Mouse (Mus musculus) layer of hippocampus, postnatal 14 days (tissue): ENCODE data around the gene Vsx1. TPM values are rescaled to one million over a fixed set of nuclear protein-coding genes. Genes with fewer than 3 reads are reported as not detected.
A peak's percentile ranks its signal among the peaks of the same experiment; 100 is the strongest.

Source experiments
- DNase-seq, 2 experiments: peaks; one replicate each; pipeline ENCODE4 v3.0.0; 2021 to 2022; ENCODE audit warnings: low spot score in 2 of 2, mixed read lengths in 1 of 2
- long read RNA-seq, 2 experiments: library from polyadenylated mRNA; stranded (forward); transcript quantifications; one replicate each; pipeline ENCODE4 v2.0.0; 2021
- total RNA-seq, 2 experiments: library from RNA; stranded (reverse); gene quantifications; 2 replicates each; pipeline ENCODE4 v1.2.3; 2021

Vsx1 gene
- total RNA-seq: under 1 TPM; 0.09 to 0.10 TPM
- long read RNA-seq, experiment 1: 0 reads
- long read RNA-seq, experiment 2: 0 reads

DNA sequence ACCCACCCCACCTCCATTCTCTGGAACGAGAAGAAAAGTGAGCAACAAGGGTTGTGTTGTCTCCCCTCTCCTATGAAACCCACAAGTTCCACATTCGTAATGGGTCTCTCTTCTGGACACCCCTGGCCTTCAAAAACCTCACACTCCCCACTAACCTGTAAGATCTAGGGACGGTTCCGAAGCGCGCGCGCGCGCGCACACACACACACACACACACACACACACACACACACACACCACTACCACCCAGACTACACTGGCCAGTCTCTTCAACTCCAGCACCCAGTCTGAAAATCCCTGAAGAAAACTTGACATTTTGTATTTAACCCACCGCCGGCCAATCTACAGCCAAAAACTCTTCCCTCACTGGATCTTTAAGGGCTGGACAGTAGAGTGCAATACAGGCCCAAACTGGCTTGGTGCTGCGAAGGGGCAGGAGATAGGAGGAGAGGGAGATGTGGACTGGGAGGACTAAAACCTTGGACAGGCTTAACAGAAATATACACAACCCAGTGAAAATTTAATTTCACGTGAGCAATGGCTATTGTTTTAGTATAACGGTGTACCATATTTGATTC is at the start of gene Vsx1:
TSS of gene Vsx1 (minus strand) at position 138 of the 578 bp plus-strand sequence.
- DNase-seq: no peak

- DNase-seq: no peak
Observed at GRCm38 (mm10) chr2:150737881-150738280, 48.7 kb upstream of the Vsx1 start.

DNA sequence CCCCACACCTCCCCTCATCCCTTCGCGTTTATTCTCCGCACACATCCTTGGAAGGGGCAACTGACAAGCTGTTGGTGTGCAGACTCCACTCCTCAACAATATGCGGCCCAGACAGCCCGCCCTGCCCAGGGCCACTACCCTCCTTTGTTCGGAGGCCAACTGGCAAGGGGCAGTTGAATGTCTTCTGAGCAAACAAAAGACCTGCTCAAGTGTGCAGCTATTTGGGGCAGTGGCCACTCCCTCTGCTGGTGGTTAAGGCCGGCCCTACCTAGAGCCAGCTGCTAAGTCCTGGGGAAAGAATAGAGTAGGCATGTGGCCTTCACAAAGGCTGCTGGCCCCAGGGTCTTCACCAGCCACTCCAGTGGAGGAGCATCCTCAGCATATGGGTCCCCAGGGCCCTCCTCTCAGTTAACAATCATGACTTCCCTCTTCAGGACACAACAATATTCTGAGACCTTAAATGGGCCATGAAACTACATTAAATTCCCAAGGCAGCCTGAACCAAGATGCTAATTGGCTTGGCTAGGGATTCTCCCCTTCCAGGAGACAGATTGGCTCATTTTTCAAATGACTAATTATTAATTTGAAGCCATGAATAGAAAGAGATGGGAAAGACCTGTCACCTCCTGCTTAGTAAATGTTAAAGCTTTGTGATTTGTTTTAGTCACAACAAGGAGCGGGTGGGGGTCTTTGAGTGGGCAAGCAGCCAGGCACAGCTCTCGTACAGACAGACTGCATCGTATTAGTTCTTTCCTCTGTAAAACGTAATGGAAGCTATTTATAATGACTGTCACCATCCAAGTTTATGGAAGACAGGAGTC is 46.8 kb upstream of the Vsx1 start:
- DNase-seq: no peak

- DNase-seq: peak in 1 of 2 experiments; percentile 70
Observed at GRCm38 (mm10) chr2:150712167-150712674, 23.1 kb upstream of the Vsx1 start.

GRCm38 (mm10) chr2:150691481-150692170 is 2.5 kb upstream of the Vsx1 start:
- no peak for DNase-seq

DNA sequence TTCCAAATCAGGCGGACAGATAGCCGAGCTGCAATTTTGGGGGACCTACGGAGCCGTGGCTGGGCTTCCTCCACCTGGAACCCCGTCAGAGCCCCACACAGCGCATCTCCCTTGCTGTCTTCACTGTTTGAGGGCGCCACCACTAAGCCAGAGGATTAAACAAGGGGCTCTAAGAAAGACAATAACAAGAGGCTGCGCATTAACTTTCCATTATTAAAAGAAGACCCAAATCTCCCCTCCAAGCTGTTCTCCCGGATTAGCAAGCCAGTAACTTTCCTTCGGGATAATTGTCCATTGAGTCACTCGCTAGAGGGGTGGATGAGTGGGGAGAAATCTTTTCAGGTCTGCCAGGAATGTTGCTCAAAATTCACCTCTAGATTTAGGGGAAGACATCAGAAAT is 1.1 kb upstream of the Vsx1 start:
- DNase-seq: no peak

DNA sequence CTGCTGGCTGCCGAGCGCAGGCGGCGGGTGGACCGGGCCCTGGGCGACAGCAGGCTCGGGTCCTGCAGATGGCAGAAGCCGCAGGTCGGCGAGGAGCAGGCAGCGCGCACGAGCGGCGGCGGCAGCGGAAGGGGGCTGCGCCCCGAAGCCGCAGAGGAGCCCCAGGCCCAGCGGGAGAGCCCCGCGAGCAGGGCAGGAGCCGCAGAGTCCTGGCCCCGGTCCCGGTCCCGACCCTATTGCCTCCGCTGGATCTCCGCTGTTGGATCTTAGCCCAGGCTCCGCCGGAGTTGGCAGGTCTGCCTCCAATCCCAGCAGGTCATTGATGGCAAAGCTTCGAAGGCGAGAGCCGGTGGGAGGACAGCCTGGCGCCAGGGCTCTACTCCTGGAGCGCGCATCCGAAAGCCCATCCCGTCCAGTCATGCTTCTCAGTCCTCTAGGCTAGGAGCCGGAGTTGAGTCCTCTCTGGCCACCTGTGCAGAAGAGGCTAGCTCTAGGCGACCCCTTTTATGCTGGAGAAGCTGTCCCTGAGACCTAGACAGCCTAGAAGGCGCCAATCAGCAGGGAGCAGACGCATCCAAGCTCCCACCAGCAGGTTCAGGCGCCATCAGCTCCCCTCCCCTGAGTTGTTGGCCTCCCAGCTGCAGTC is 496 bp downstream of the Vsx1 start:
- DNase-seq: peak; percentile 62 to 78

DNA sequence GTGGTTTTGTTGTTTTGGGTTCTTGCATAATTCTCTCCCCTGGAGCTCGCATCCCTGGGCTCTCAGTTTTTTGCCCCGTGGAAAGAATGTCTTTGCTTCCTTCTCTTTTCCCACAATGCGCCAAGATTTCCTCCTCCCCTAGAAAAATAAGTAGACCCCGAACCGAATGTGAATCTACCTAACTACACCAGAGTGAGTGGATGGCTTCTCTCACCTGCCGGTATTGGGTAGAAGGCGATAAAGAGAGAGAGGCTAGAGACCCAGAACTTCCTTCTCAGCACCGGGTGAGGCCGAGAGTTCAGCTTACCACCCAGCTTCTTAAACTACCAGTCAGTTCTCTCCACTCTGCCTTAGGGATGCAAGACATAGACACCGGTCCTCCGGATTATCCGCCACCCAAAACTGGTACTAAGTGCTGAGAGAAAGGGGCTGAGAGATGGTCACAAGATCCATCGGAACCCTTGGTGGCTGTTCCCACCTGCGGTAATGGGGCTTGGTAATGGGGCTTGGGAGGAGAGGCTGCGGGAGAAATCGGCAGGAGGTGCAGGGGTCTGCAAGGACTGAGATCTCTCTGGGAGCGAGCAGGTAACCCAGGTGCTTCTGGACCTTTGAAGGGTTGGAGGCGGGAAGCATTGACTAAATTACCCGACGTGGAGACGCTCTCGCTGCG is 1.2 kb downstream of the Vsx1 start:
- DNase-seq: no peak

DNA sequence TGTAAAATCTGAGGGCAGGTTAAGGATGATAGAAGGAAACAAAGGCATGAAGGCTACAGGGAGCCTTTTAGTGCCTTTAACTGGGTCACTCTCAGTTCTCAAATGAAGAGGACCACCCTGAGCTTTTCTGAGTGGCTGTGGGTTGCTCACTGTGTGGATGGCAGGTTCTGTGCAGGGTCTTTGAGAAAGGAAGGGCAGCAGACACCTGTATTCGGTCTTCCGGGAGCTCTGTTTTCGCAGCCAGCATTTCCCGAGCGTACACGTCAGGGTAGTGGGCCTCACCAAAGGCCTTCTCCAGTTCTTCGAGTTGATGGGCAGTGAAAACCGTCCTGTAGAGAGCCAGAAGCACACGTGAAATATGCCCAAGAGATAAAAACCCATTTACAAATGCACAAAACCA is 3.8 kb downstream of the Vsx1 start:
- no peak for DNase-seq

DNA sequence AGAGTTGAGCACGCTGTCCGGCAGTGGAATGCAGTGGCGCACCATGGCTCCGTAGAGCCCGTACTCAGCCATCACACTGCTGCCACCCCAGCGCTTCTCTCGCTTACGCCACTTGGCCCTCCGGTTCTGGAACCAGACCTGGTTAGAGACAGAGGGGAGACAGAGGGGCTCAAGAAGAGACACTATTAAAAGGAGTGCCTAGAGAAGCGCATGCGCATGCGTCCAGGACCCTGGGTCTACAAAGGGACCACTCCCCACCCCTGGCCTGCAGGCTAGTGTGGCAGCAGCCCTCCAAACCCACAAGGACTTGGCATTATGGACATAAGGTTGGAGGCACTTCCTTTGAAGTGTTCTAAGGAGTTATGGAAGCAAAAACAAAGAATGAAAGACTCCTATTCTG is 4.7 kb downstream of the Vsx1 start:
- no peak for DNase-seq

- DNase-seq: no peak
Observed at GRCm38 (mm10) chr2:150681581-150681980, 7.6 kb downstream of the Vsx1 start.

GRCm38 (mm10) chr2:150678392-150678791 is 10.8 kb downstream of the Vsx1 start:
- peak; percentile 72 to 85 for DNase-seq

- no peak for DNase-seq
Observed at GRCm38 (mm10) chr2:150675525-150675924, 13.6 kb downstream of the Vsx1 start.

DNA sequence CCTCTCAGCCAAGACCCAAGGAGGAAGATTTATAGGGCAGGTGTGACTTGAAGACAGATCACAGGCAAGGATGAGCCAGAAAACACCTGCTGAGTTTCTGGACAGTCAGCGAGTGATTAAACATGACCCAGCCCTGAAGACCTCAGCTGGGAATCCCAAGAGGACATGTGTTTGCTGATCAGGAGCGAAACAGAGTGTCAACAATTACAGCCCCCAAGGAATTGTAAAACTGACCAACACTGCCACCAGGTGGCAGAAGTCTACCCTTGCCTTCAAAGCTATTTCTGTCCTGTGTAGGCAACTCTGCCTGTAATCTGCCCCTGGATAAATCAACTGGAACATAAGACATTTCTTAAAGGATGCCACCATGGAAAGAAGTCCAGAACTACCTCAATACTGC is 14.3 kb downstream of the Vsx1 start:
- DNase-seq: peak; percentile 68 to 81

DNA sequence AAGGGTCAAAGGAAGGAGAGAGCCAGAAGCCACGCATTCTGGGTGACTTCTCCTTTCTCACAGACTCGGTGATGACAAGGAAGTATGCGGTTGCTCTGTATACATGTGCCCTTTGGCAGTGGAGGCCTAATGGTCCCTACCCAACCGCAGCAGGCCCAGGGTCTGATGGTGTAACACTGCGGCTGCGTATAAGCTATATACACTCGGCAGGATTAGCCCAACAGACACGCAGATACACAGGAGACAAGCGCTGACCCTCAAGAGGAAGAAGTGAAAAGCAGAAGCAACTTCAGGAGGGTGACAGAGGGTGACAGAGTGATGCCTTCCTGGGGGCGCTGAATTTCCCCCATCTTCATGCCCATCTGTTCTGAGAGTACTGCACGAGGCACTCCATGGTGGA is 15.2 kb downstream of the Vsx1 start:
- DNase-seq: no peak

- DNase-seq: no peak
Observed at GRCm38 (mm10) chr2:150671609-150672290, 17.4 kb downstream of the Vsx1 start.

- DNase-seq: no peak
Observed at GRCm38 (mm10) chr2:150670926-150671325, 18.2 kb downstream of the Vsx1 start.

GRCm38 (mm10) chr2:150669454-150670045 is 19.6 kb downstream of the Vsx1 start:
- DNase-seq: peak in 1 of 2 experiments; percentile 44

- no peak for DNase-seq
Observed at GRCm38 (mm10) chr2:150668956-150669355, 20.2 kb downstream of the Vsx1 start.
